Mouse (Mus musculus): Measurements from ENCODE around the gene Thrsp. TPM values are rescaled to one million over a fixed set of nuclear protein-coding genes. Genes with fewer than 3 reads are reported as not detected.

Thrsp gene
- polyA plus RNA-seq, 1 experiment = not detected

DNA sequence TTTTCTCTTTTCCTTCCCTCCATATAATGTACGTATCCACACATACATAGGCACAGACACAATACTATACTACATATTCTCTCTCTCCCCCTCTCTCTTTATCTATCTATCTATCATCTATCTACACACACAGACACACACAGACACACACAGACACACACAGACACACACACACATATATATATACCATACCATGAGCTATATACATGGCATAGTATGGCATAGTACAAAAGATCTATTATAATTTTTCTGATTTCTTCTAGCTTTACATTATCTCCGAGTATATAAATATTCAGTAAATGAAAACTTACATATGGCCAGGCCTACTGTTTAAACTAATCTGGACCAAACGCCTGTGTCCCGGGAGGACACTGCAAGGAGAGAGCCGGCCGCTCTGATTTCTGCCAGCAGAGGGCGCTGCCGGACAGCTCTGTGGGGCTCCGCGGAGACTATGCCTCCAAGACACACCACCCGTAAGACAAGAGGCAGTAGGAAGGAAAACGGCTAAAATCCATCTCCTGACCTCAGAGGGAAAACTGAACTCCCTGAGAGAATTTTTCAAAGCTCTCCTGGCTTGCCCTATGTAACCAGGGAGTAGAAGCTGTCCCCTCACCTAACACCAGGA is 7.2 kb upstream of the Thrsp start:
- TF ChIP-seq GATA1 (IDR thresholded peaks at IDR 0.05; ENCODE audit: low read length) = no peak

GRCm38 (mm10) chr7:97423754-97424153 is 6.2 kb upstream of the Thrsp start:
- TF ChIP-seq GATA1 (IDR thresholded peaks at IDR 0.05; ENCODE audit: low read length) = no peak

GRCm38 (mm10) chr7:97420958-97421651 is 3.6 kb upstream of the Thrsp start:
- no peak for TF ChIP-seq GATA1 (IDR thresholded peaks at IDR 0.05; ENCODE audit: low read length)

- no peak for TF ChIP-seq GATA1 (IDR thresholded peaks at IDR 0.05; ENCODE audit: low read length)
Observed at GRCm38 (mm10) chr7:97420406-97420805, 2.9 kb upstream of the Thrsp start.

GRCm38 (mm10) chr7:97419163-97419562 is 1.6 kb upstream of the Thrsp start:
- no peak for TF ChIP-seq GATA1 (IDR thresholded peaks at IDR 0.05; ENCODE audit: low read length)

DNA sequence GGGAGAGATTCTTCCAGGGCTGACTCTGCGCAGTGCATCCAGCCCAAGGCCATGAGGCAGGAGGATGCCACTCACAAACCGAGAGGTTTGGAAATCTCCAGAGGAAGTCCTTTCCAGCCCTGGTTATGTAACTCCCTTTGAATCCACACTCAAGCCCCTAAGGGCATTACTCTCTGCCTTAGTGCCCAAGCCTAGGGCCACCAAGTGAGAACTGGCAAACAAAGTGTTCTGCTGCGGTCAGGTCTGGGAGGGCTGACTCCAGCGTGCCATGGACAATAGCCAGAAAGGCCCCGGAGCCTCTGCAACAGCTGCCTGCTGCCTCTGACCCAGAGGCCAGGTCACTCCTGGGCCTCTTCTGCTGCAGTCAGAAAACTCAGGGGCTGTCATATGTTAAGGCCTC is 1.2 kb upstream of the Thrsp start:
- TF ChIP-seq GATA1 (IDR thresholded peaks at IDR 0.05; ENCODE audit: low read length) = no peak

GRCm38 (mm10) chr7:97416473-97416872 is 1.1 kb downstream of the Thrsp start:
- TF ChIP-seq GATA1 (IDR thresholded peaks at IDR 0.05; ENCODE audit: low read length) = no peak

DNA sequence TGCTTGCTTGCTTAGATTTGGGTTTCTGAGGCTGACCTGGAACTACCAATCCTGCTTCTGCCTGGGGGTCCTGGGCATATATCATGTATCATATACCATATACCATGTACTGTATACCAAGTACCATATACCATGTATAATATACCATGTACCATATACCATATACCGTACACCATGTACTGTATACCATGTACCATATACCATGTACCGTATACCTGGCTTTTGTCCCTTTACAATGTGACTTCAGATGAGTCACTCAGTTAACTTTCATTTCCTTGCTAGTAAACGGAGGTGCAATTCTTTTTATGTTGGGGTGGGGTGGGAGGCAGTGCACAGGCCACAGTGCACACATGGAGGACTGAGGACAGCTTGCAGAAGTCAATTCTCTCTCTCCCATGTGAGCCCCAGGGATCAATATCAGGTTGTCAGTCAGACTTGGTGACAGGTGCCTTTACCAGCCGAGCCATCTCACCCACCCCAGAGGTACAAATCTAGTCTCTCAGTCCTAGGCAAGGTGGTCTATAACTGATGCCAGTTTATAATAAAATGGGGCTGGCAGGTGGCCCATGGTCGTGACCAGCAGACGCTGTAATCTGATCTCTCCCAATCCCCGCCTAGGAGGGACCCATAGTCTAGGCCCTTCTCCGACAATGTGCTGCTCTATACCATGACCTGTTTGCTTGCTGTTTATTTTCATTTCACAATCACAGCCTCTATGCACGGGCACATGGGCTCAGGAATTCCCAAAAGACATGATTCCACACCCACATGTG is 2.4 kb downstream of the Thrsp start:
- TF ChIP-seq GATA1 (IDR thresholded peaks at IDR 0.05; ENCODE audit: low read length) = no peak

DNA sequence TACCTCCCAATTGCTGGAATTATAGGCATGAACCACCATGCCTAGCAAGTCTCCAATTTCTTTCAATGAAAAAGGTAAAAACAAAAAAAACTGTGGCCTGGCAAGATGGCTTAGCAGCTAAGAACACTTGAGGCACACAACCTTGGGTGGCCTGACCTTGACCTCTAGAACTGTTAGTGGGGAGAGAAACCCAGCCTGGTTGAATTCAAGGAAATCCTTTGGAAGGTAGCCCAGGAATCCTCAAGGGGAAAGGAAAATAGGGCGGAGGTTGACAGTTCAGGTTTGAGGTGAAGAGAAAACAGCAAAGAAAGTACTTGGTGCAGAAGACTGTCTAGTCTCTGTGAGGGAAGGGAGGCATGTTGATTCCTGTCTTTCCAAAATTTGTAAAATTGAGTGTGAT is 3.1 kb downstream of the Thrsp start:
- no peak for TF ChIP-seq GATA1 (IDR thresholded peaks at IDR 0.05; ENCODE audit: low read length)

DNA sequence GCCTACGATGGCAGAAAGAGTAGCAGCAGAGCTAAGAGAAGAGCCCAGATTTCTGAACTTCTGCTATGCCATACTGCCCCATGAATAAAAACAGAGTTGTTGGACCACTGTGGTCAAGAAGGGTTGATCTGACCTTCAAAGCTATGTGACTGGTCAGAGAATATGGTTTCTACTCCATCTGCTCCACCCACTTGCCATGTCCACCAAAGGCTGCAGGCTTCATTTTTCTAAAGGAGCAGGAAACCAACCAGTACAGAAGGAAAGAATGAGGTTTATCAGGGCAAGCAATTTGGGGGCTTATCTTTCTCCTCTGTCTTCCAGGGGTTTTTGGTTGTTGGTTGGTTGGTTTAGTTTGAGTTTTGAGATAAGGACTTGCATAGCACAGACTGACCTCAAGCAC is 3.5 kb downstream of the Thrsp start:
- no peak for TF ChIP-seq GATA1 (IDR thresholded peaks at IDR 0.05; ENCODE audit: low read length)

GRCm38 (mm10) chr7:97411575-97411974 is 6.0 kb downstream of the Thrsp start:
- TF ChIP-seq GATA1 (IDR thresholded peaks at IDR 0.05; ENCODE audit: low read length) = no peak

- TF ChIP-seq GATA1 (IDR thresholded peaks at IDR 0.05; ENCODE audit: low read length) = no peak
Observed at GRCm38 (mm10) chr7:97411106-97411505, 6.4 kb downstream of the Thrsp start.

- TF ChIP-seq GATA1 (IDR thresholded peaks at IDR 0.05; ENCODE audit: low read length) = no peak
Observed at GRCm38 (mm10) chr7:97407145-97407544, 10.4 kb downstream of the Thrsp start.

GRCm38 (mm10) chr7:97399960-97400715 is 17.4 kb downstream of the Thrsp start, which contains the start of gene Ndufc2:
Gene Ndufc2, plus strand, starts transcription at chr7:97400003.
- TF ChIP-seq GATA1 (IDR thresholded peaks at IDR 0.05; ENCODE audit: low read length) = no peak

- no peak for TF ChIP-seq GATA1 (IDR thresholded peaks at IDR 0.05; ENCODE audit: low read length)
Observed at GRCm38 (mm10) chr7:97398943-97399342, 18.6 kb downstream of the Thrsp start.

DNA sequence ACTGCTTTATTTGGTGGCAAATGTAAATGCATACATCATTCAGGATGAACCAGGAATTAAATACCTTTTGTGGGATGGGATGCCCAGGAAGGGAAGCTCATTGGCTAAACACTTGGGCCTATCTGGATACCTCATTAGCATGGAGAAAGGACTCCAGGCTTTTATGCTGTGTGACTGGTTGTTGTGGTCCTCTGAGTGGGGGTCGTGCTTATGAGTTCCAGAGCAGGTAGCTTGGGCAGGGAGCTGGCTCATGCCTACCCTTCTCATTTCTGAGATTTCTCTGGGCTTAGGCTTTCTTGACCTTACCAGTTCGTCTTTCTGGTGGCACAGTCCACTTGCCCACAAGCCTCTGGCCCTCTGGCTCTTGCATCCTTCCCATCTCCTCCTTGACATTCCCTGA is 23.2 kb downstream of the Thrsp start:
- TF ChIP-seq GATA1 (IDR thresholded peaks at IDR 0.05; ENCODE audit: low read length) = no peak

Measured in G1E-ER4 (cell line).